Mouse (Mus musculus) splenic B cell, adult 2 months (primary cell): ENCODE data around the gene Gm16181.

Source experiments
- DNase-seq: peaks from one replicate; pipeline ENCODE4 v3.0.0-alpha.2; 2011; ENCODE audit warnings: low read depth, low spot score
- H3K27me3 ChIP-seq: 2 replicates; pipeline ENCODE4 v1.6.1; 2012; ENCODE audit warnings: mild to moderate bottlenecking, low read length, moderate library complexity, mixed read lengths; ENCODE audit not compliant: control insufficient read depth, poor library complexity, insufficient read depth, severe bottlenecking
- H3K36me3 ChIP-seq: 2 replicates; pipeline ENCODE4 v1.6.1; 2012; ENCODE audit warnings: mild to moderate bottlenecking, low read length, moderate library complexity, mixed read lengths; ENCODE audit not compliant: control insufficient read depth, poor library complexity, insufficient read depth, severe bottlenecking

Gene Gm16181

DNA sequence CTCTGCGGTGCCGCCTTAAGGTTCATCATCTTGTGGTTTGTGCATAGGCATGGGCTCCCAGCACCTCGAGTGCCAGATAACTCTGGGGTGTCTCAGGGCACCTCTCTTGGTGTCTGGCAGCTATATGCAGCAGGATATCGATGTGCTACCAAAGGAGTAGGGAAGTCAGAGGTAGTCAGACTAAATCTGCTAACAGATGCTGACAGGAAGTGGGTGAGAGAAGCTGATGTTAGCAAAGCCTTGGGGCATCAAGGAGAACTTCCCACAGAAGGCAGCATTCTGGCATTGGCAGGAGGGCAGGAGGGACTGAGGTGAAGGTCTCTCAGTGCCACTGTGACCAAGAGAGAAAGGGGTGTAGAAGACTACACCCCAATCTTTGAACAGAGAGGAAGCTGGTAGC is 30.5 kb upstream of the Gm16181 start:
- Histone ChIP-seq H3K27me3 (no peaks in the 10 kb centered on the region), H3K36me3 (peaks cover 2% of the 10 kb centered on the region; the same call in 1 of the 2 replicates)
- DNase-seq, result peak; percentile 58

GRCm38 (mm10) chr17:35191723-35192122 is 28.9 kb upstream of the Gm16181 start:
- no peaks in the 10 kb centered on the region for H3K27me3 ChIP-seq
- H3K36me3 ChIP-seq, result peaks cover 13% of the 10 kb centered on the region
- DNase-seq, result no peak

- DNase-seq, result peak; percentile 53
- Histone ChIP-seq H3K27me3 (no peaks in the 10 kb centered on the region), H3K36me3 (peaks cover 13% of the 10 kb centered on the region)
Measured at GRCm38 (mm10) chr17:35192924-35193323, 27.7 kb upstream of the Gm16181 start.

DNA sequence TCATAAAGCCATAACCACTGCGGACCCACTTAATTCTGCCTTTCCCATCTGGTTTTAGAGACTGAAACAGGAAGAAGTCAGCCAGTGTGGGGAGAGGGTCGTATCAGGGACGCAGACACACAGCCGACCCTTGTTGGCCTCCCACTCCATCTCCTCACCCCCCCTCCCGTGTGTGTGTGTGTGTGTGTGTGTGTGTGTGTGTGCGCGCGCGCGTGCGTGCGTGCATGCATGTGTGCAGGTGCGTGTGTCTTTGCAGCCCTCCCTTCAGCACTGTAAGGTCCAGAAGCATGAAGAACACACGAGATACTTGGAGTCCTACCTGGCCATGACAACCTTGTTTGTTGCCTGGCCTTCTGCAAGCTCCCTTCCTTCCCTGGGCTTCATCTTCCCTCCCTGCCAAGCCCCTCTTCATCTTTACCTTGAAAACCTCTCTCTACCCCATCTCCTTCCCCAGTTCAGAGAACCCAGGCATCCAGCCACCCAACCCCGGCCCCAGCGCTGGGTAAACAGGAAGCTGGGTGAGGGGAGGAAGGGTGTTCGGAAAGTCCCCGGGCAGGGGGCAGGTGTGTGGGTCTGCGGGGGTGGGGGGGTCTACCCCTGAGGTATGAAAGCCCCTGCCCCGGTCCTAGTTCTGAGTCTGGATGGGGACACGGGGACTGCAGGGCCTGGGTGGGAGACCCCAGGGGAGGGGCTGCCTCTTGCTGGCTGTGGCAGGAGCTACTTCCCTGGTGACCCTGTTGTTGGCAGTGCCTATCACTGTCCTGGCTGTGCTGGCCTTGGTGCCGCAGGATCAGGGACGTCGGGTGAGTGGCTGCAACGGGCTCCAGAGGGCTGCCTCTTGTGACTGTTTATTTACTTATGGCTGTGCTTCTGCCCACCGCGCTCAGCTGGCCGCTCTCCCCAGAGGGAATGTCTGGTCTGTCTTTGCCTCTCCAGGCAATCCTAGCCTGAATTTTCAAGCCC is 26.5 kb upstream of the Gm16181 start, which contains the start of gene Ltb:
Gene Ltb, plus strand, starts transcription at position 559 of the 963 bp plus-strand sequence.
- no peaks in the 10 kb centered on the region for H3K27me3 ChIP-seq
- peak; percentile 69 for DNase-seq
- H3K36me3 ChIP-seq, result peaks cover 16% of the 10 kb centered on the region

DNA sequence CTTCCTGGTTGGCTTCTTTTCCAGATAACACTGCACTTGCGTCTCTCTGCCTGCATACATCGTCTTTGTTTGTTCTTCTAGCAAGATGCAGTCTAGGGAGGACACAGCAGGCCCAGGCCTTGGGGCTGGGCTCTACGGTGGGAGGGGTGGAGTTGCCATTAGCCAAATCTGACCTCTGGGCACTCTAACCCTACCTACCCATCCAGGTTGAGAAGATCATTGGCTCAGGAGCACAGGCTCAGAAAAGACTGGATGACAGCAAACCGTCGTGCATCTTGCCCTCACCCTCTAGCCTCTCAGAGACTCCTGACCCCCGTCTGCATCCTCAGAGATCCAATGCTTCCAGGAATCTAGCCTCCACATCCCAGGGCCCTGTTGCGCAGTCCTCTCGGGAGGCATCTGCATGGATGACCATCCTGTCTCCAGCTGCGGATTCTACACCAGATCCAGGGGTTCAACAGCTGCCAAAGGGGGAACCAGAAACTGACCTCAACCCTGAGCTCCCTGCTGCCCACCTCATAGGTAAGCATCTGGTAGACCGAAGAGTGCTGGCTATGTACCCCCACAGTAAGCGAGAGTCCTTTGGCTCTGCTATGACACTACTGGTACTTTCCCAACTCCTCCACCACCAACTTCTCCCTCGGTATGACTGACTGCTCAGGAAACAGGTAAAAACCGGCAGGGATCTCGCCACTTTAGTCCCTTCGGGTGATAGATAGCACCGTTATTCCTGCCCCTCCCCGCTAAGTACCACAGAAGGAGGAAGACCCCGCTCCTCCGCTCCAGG is 25.6 kb upstream of the Gm16181 start:
- peak; percentile 46 for DNase-seq
- no peaks in the 10 kb centered on the region for H3K27me3 ChIP-seq
- H3K36me3 ChIP-seq, result peaks cover 22% of the 10 kb centered on the region

GRCm38 (mm10) chr17:35195631-35196320 is 24.9 kb upstream of the Gm16181 start:
- H3K27me3 ChIP-seq, result no peaks in the 10 kb centered on the region
- peaks cover 23% of the 10 kb centered on the region for H3K36me3 ChIP-seq
- peak; percentile 93 for DNase-seq

- Histone ChIP-seq H3K27me3 (no peaks in the 10 kb centered on the region), H3K36me3 (peaks cover 23% of the 10 kb centered on the region)
- DNase-seq, result no peak
Measured at GRCm38 (mm10) chr17:35196321-35196641, 24.4 kb upstream of the Gm16181 start.

DNA sequence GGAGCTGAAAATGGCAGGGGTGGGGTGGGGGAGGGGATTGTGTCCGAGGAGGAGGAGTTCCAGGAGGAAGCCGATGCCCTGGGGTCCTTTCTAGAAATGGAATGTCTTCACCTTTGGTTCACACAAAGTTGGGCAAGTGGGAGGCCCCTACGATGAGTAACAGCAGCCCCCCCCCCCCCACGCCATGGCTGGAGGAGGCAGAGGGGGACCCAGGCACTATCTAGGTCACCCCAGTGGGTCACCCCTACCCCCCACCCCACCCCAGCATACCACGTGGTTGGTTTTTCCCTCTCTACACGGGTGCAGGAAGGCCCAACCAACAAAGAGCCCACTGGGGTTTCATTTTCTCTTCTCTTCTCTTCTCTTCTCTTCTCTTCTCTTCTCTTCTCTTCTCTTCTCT is 23.5 kb upstream of the Gm16181 start:
- Histone ChIP-seq H3K27me3 (no peaks in the 10 kb centered on the region), H3K36me3 (peaks cover 23% of the 10 kb centered on the region)
- peak; percentile 63 for DNase-seq

DNA sequence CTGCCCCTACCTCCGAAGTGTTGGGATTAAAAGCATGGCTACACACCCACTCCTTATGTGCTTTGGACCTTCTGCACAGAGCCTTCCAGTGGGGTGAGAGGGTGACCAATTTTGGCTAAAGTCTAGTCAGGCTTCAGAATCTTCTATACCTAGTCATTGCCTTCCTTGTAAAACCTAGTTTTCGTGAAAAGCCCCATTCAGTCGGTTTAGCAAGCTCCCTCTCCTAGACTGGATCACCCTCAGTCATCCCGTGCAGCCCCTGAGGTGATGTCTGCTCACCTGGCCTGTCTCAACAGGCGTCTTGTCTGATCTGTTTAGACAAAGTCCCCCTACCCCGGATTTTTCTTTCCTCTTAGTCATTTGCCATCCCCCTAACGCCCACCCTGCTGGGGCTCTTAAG is 22.6 kb upstream of the Gm16181 start:
- no peak for DNase-seq
- H3K27me3 ChIP-seq, result no peaks in the 10 kb centered on the region
- peaks cover 23% of the 10 kb centered on the region for H3K36me3 ChIP-seq

GRCm38 (mm10) chr17:35198946-35199345 is 21.7 kb upstream of the Gm16181 start:
- Histone ChIP-seq H3K27me3 (no peaks in the 10 kb centered on the region), H3K36me3 (peaks cover 23% of the 10 kb centered on the region)
- no peak for DNase-seq

GRCm38 (mm10) chr17:35200398-35200797 is 20.2 kb upstream of the Gm16181 start:
- DNase-seq, result peak; percentile 86
- H3K36me3 ChIP-seq, result peaks cover 19% of the 10 kb centered on the region
- no peaks in the 10 kb centered on the region for H3K27me3 ChIP-seq

GRCm38 (mm10) chr17:35201128-35201527 is 19.5 kb upstream of the Gm16181 start:
- peak; percentile 63 for DNase-seq
- peaks cover 13% of the 10 kb centered on the region; the same call in 1 of the 2 replicates for H3K36me3 ChIP-seq
- no peaks in the 10 kb centered on the region for H3K27me3 ChIP-seq

DNA sequence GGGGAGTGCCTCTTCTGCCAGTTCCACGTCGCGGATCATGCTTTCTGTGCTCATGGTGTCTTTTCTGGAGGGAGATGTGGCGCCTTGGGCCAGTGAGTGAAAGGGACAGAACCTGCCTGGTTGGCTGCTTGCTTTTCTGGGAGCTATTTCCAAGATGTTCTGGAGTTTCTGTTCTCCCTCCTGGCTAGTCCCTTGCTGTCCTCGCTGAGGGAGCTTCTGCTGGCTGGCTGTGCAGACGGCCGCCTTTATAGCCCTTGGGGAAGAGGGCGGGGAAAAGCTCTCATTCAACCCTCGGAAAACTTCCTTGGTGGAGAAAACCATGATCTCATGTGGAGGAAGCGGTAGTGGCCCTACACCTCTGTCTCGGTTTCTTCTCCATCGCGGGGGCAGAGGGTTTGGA is 18.8 kb upstream of the Gm16181 start, which contains the start of gene Tnf:
Gene Tnf, minus strand, starts transcription at position 221 of the 400 bp plus-strand sequence.
- peaks cover 10% of the 10 kb centered on the region; the same call in 1 of the 2 replicates for H3K36me3 ChIP-seq
- H3K27me3 ChIP-seq, result no peaks in the 10 kb centered on the region
- DNase-seq, result peak; percentile 80

GRCm38 (mm10) chr17:35202442-35202841 is 18.2 kb upstream of the Gm16181 start:
- H3K27me3 ChIP-seq, result no peaks in the 10 kb centered on the region
- peaks cover 10% of the 10 kb centered on the region; the same call in 1 of the 2 replicates for H3K36me3 ChIP-seq
- DNase-seq, result no peak
